Mouse (Mus musculus): ENCODE results near the gene Kifc1. TPM values are rescaled to one million over a fixed set of nuclear protein-coding genes. Genes with fewer than 3 reads are reported as not detected.

Gene Kifc1
- polyA plus RNA-seq, 1 experiment from 2014 or later: 5.4 TPM

DNA sequence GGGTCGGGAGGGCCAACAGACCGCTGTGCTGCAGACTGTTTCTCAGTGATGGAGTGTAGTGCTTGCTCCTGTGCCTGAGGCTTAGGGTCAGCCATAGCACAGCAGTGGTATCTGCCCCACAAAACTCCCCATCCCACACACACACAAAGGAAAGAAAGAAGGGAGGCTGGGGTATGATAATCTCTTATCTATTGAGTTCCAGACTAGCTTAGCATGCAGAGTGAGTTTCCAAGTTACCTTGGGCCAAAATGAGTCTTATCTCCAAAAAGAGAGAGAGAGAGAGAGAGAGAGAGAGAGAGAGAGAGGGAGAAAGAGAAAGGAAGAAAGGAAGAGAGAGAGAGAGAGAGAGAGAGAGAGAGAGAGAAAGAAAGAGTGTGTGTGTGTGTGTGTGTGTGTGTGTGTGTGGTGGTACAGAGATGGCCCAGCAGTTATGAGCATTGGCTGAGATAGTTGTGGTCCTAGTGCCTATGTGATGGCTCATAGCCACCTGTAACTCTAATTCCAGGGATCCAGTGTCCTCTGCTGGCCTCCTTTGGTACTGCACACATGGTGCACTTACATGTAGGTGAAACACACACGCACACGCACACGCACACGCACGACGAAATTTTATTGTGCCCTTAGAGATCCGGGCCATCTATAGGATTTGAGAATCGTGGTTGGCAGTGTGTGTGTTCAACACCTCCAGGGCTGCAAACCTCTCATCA lies 34.3 kb upstream of the Kifc1 start:
- Histone ChIP-seq H3K4me1 (ENCODE audit: control insufficient read depth in 2 of 2, insufficient read depth in 2 of 2, low read length in 2 of 2) (peaks cover 0 to 7% of the 10 kb centered on the region in 2 experiments; a peak in 3 of 4 replicates), H3K27ac (replicated peaks in 1 of 2; ENCODE audit: control insufficient read depth in 1 of 2, insufficient read depth in 1 of 2, low read depth in 2 of 2, low read length in 2 of 2) (no peak overlapping the region), H3K27me3 (ENCODE audit: control insufficient read depth, insufficient read depth, low read length) (no peaks in the 10 kb centered on the region), H3K9me3 (ENCODE audit: control insufficient read depth, low read length) (no peaks in the 10 kb centered on the region), H3K4me3 (ENCODE audit: control insufficient read depth in 1 of 2, insufficient read depth in 1 of 2, low read depth in 1 of 2, low read length in 2 of 2) (no peak overlapping the region), H3K9ac (ENCODE audit: low read length) (no peak overlapping the region), H3K4me2 (ENCODE audit: low read length) (no peak overlapping the region), H3K36me3 (ENCODE audit: control insufficient read depth, insufficient read depth, low read length) (peaks cover 11% of the 10 kb centered on the region)
- WGBS: 79% methylated on average over 10 of the region's 10 CpGs
- no peak for ATAC-seq (ENCODE audit: insufficient number of reproducible peaks, insufficient read depth, low FRiP score, low read depth)

DNA sequence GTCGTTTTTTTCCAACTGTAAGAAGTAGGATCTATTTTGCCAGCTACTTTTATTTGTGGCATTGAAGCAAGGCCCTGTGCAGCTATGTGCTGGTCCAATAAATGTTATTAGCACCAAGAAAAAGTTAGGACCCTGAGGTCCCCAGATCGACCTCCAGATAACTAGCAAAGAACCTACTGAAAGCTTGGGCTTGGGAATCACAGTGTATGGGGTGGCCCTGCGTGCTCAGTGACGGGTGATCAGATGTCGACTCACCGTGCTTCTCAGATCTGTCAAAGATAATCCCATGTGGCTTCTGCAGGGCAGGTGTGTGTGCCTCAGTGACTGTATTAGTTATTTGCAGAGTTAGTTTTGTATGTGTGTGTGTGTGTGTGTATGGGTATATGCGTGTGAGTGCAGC lies 30.9 kb upstream of the Kifc1 start:
- ATAC-seq (ENCODE audit: insufficient number of reproducible peaks, insufficient read depth, low FRiP score, low read depth): no peak
- Histone ChIP-seq H3K27ac (replicated peaks in 1 of 2; ENCODE audit: control insufficient read depth in 1 of 2, insufficient read depth in 1 of 2, low read depth in 2 of 2, low read length in 2 of 2) (no peak overlapping the region), H3K4me2 (ENCODE audit: low read length) (no peak overlapping the region), H3K27me3 (ENCODE audit: control insufficient read depth, insufficient read depth, low read length) (no peaks in the 10 kb centered on the region), H3K36me3 (ENCODE audit: control insufficient read depth, insufficient read depth, low read length) (peaks cover 15% of the 10 kb centered on the region), H3K9ac (ENCODE audit: low read length) (no peak overlapping the region), H3K4me1 (ENCODE audit: control insufficient read depth in 2 of 2, insufficient read depth in 2 of 2, low read length in 2 of 2) (peaks cover 11 to 17% of the 10 kb centered on the region in 2 experiments), H3K9me3 (ENCODE audit: control insufficient read depth, low read length) (no peaks in the 10 kb centered on the region), H3K4me3 (ENCODE audit: control insufficient read depth in 1 of 2, insufficient read depth in 1 of 2, low read depth in 1 of 2, low read length in 2 of 2) (no peak overlapping the region)
- 86% methylated on average over 7 of the region's 7 CpGs for WGBS

DNA sequence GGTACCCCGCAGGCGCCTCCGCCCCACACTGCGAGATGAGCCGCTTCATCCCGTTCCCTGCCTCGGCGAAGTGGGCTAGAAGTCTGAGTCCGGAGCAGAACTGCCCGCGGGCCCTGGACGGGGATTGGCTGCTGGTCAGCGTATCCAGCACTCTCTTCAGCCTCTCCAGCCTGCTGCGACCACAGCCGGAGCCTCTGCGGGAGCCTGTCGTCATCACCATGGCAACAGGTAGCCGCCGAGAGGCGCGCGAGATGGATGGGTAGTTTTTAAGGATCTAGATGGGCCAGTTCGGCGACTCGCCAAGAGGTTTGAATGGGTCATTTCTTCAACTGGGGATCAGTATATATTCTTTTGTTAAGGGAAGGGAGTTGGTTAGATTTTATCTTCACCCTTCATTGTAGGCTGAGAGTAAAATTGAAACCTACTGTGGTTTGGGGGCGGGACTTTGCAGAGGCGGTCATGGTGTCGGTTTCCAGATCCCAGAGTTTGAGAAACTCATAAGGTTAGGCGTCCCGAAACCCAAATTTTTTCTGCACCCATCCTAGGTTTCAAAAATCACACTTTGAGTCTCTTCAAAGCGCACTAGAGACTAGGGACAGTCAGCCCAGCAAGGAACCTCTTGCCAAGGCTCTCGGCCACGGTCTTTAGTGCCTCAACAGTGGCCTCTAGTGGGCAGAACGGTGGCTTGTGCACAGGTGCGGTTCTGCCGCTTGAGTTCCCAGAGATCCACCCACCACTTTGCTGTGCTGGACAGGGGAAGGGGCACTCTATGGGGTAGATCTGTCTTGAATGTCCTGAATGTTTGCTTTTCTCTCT lies 30.0 kb upstream of the Kifc1 start:
- under 1% methylated on average over 36 of the region's 36 CpGs for WGBS
- no peak for ATAC-seq (ENCODE audit: insufficient number of reproducible peaks, insufficient read depth, low FRiP score, low read depth)

DNA sequence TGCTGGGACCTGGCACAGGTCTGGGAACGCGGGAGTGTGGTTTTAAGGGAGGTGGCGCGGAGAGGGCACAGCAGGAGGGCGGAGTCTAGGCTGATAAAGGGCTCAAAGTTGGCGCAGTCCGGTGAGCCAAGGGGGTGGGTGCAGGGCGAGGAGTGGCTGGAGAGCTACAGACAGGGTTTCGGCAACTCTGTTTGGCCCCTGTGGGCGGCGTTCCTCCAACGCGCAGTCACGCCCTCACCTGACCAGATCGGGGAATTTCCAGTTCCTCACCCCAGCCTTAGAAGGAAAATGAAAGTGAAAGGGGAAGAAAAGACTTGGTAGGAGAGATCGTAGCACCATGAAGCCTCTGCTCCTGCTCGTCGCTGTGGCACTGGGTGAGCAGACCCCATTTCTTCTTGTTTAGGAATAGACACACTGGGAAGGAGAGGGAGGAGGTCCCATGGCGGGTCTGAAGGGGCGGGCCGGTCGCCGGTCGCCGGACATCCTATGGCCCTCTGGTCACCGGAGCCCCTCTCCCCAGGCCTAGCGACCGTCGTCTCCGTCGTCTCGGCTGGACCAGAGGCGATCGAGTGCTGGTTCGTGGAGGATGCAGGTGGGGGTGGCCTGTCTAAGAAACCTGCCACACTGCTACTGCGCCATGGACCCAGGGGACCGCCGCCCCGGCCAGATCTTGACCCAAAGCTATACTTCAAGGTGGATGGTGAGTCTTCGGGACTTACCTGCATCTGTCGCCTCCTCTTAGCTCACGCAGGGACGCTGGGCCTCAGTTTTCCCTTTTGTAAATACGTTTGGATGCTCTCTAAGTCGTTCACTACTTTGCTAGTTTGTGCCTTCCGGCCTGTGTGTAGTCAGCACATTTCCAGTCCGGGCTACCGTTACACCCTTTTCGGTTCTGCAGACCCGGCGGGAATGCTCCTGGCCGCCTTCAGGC lies 29.2 kb upstream of the Kifc1 start:
- no peaks in the 10 kb centered on the region for H3K9me3 ChIP-seq (ENCODE audit: control insufficient read depth, low read length)
- under 1% methylated on average over 52 of the region's 52 CpGs for WGBS
- H3K4me2 ChIP-seq (ENCODE audit: low read length): peak overlapping the region; percentile 99
- H3K4me1 ChIP-seq (ENCODE audit: control insufficient read depth in 2 of 2, insufficient read depth in 2 of 2, low read length in 2 of 2): peaks cover 13 to 23% of the 10 kb centered on the region in 2 experiments
- H3K27ac ChIP-seq (replicated peaks in 1 of 2; ENCODE audit: control insufficient read depth in 1 of 2, insufficient read depth in 1 of 2, low read depth in 2 of 2, low read length in 2 of 2): peak overlapping the region; percentile 76 to 78
- H3K36me3 ChIP-seq (ENCODE audit: control insufficient read depth, insufficient read depth, low read length): peaks cover 19% of the 10 kb centered on the region
- H3K27me3 ChIP-seq (ENCODE audit: control insufficient read depth, insufficient read depth, low read length): no peaks in the 10 kb centered on the region
- peak; percentile 40; the same call in 1 of the 2 replicates for ATAC-seq (ENCODE audit: insufficient number of reproducible peaks, insufficient read depth, low FRiP score, low read depth)
- peak overlapping the region; percentile 87 for H3K9ac ChIP-seq (ENCODE audit: low read length)
- H3K4me3 ChIP-seq (ENCODE audit: control insufficient read depth in 1 of 2, insufficient read depth in 1 of 2, low read depth in 1 of 2, low read length in 2 of 2): peak overlapping the region; percentile 81 to 83

More for the DNA sequence above, 30.0 kb upstream of the Kifc1 start:
- peaks cover 11 to 17% of the 10 kb centered on the region in 2 experiments for H3K4me1 ChIP-seq (ENCODE audit: control insufficient read depth in 2 of 2, insufficient read depth in 2 of 2, low read length in 2 of 2)
- no peaks in the 10 kb centered on the region for H3K9me3 ChIP-seq (ENCODE audit: control insufficient read depth, low read length)
- peaks cover 13% of the 10 kb centered on the region for H3K36me3 ChIP-seq (ENCODE audit: control insufficient read depth, insufficient read depth, low read length)
- H3K27me3 ChIP-seq (ENCODE audit: control insufficient read depth, insufficient read depth, low read length): no peaks in the 10 kb centered on the region
- peak overlapping the region; percentile 76 to 78; a peak in 3 of 4 replicates for H3K27ac ChIP-seq (replicated peaks in 1 of 2; ENCODE audit: control insufficient read depth in 1 of 2, insufficient read depth in 1 of 2, low read depth in 2 of 2, low read length in 2 of 2)
- peak overlapping the region; percentile 87 for H3K9ac ChIP-seq (ENCODE audit: low read length)
- peak overlapping the region; percentile 99 for H3K4me2 ChIP-seq (ENCODE audit: low read length)
- peak overlapping the region; percentile 81 to 83 for H3K4me3 ChIP-seq (ENCODE audit: control insufficient read depth in 1 of 2, insufficient read depth in 1 of 2, low read depth in 1 of 2, low read length in 2 of 2)

DNA sequence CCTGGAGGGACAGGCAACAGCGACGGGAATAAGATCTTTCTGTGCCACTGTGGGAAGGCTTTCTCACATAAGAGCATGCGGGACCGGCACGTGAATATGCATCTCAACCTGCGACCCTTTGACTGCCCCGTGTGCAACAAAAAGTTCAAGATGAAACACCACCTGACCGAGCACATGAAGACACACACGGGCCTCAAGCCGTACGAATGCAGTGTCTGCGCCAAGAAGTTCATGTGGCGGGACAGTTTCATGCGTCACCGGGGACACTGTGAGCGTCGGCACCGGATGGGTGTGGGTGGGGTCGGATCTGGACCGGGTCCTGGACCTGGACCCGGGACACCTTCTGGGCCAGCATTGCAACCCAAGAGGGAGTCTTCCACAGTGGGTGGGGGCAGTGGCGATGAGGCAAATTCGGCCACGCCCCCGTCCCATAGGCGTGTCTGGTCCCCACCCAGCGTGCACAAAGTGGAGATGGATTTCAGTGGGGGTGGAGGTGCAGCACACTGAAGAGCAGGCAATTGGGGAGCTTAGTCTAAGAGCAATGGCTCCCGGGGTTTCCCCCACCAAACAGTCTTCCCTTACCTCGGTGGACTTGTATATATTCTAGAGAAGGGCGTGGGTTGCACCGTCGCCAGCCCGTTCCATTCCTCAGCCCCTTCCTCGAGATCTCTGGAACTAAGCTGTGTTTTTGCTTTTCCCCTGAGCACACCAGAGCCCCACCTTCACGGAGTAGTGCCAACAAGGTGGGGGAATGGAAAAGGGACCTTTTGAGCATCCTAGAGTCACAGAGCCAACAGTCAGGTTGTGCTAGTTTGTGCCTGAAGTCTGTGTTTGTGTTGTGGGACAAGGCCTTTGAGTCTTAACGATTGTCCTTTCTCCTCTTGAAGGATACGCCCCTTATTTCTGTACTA lies 28.1 kb upstream of the Kifc1 start:
- Histone ChIP-seq H3K4me3 (ENCODE audit: control insufficient read depth in 1 of 2, insufficient read depth in 1 of 2, low read depth in 1 of 2, low read length in 2 of 2) (peak overlapping the region; percentile 81 to 83), H3K36me3 (ENCODE audit: control insufficient read depth, insufficient read depth, low read length) (peaks cover 30% of the 10 kb centered on the region), H3K27me3 (ENCODE audit: control insufficient read depth, insufficient read depth, low read length) (no peaks in the 10 kb centered on the region), H3K27ac (replicated peaks in 1 of 2; ENCODE audit: control insufficient read depth in 1 of 2, insufficient read depth in 1 of 2, low read depth in 2 of 2, low read length in 2 of 2) (peak overlapping the region; percentile 76 to 78; a peak in 1 of 4 replicates), H3K9me3 (ENCODE audit: control insufficient read depth, low read length) (no peaks in the 10 kb centered on the region), H3K9ac (ENCODE audit: low read length) (peak overlapping the region; percentile 87), H3K4me2 (ENCODE audit: low read length) (peak overlapping the region; percentile 99), H3K4me1 (ENCODE audit: control insufficient read depth in 2 of 2, insufficient read depth in 2 of 2, low read length in 2 of 2) (peaks cover 13 to 23% of the 10 kb centered on the region in 2 experiments)
- 52% methylated on average over 37 of the region's 37 CpGs for WGBS
- ATAC-seq (ENCODE audit: insufficient number of reproducible peaks, insufficient read depth, low FRiP score, low read depth): no peak

DNA sequence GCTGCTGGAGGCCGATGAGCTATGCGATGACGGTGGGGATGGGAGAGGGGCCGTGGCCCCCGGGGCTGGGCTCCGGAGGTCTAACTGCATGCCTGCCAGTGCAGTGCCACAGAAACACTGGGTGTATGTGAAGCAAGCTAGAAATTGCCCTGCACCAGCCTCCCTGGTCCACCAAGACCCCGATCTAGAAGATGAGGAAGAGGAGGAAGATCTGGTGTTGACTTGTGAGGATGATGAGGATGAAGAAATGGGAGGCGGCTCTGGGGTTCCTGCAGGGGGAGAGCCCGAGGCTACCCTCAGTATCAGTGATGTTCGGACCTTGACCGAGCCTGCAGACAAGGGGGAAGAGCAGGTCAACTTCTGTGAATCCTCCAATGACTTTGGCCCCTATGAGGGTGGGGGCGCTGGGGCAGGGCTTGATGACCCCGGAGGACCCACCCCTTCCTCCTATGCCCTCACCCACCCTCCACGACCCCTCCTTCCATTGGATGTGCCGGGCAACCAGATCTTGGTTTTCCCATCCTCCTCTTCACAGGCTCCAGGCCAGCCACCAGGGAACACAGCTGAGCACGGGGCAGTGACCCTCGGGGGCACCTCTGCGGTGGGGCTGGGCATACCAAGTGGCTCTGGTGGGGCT lies 27.3 kb upstream of the Kifc1 start:
- H3K9me3 ChIP-seq (ENCODE audit: control insufficient read depth, low read length): no peaks in the 10 kb centered on the region
- H3K27me3 ChIP-seq (ENCODE audit: control insufficient read depth, insufficient read depth, low read length): no peaks in the 10 kb centered on the region
- no peak overlapping the region for H3K9ac ChIP-seq (ENCODE audit: low read length)
- peaks cover 13 to 23% of the 10 kb centered on the region in 2 experiments for H3K4me1 ChIP-seq (ENCODE audit: control insufficient read depth in 2 of 2, insufficient read depth in 2 of 2, low read length in 2 of 2)
- H3K4me2 ChIP-seq (ENCODE audit: low read length): no peak overlapping the region
- 86% methylated on average over 17 of the region's 18 CpGs for WGBS
- ATAC-seq (ENCODE audit: insufficient number of reproducible peaks, insufficient read depth, low FRiP score, low read depth): no peak
- H3K4me3 ChIP-seq (ENCODE audit: control insufficient read depth in 1 of 2, insufficient read depth in 1 of 2, low read depth in 1 of 2, low read length in 2 of 2): no peak overlapping the region
- no peak overlapping the region for H3K27ac ChIP-seq (replicated peaks in 1 of 2; ENCODE audit: control insufficient read depth in 1 of 2, insufficient read depth in 1 of 2, low read depth in 2 of 2, low read length in 2 of 2)
- peaks cover 36% of the 10 kb centered on the region for H3K36me3 ChIP-seq (ENCODE audit: control insufficient read depth, insufficient read depth, low read length)

Data from heart, embryonic 14.5 days (tissue).